Mouse (Mus musculus) testis, adult 2 months (tissue): Measurements from ENCODE around the gene Csmd2. TPM values are rescaled to one million over a fixed set of nuclear protein-coding genes. Genes with fewer than 3 reads are reported as not detected.

Experiments
- H3K27ac ChIP-seq: fragments of 200-500 bp; 2 replicates; pipeline ENCODE4 v1.5.1; 2012; ENCODE audit warnings: low read depth, low read length; ENCODE audit not compliant: control insufficient read depth, insufficient read depth
- H3K27me3 ChIP-seq: fragments of 200-500 bp; 2 replicates; pipeline ENCODE4 v1.6.1; 2012; ENCODE audit warnings: mild to moderate bottlenecking, low read length, moderate library complexity; ENCODE audit not compliant: control insufficient read depth, insufficient read depth
- H3K36me3 ChIP-seq: fragments of 200-500 bp; 2 replicates; pipeline ENCODE4 v1.6.1; 2012; ENCODE audit warnings: mild to moderate bottlenecking, low read length; ENCODE audit not compliant: control insufficient read depth, insufficient read depth
- H3K4me1 ChIP-seq: fragments of 200-500 bp; 2 replicates; pipeline ENCODE4 v1.6.1; 2012; ENCODE audit warnings: low read length; ENCODE audit not compliant: control insufficient read depth, insufficient read depth
- H3K4me3 ChIP-seq: fragments of 200-500 bp; 2 replicates; pipeline ENCODE4 v1.5.1; 2012; ENCODE audit warnings: low read depth, mild to moderate bottlenecking, low read length, moderate library complexity, mixed read lengths; ENCODE audit not compliant: control insufficient read depth
- CTCF ChIP-seq: fragments of 200-500 bp; IDR thresholded peaks from 2 replicates; pipeline ENCODE4 v1.5.1; 2012; ENCODE audit warnings: low read depth, mild to moderate bottlenecking, inconsistent platforms, low read length, moderate library complexity; ENCODE audit not compliant: control insufficient read depth, insufficient read depth, insufficient replicate concordance
- POLR2A ChIP-seq: fragments of 200-500 bp; IDR thresholded peaks from 2 replicates; pipeline ENCODE4 v1.6.1; 2012; ENCODE audit warnings: low read depth, mild to moderate bottlenecking, inconsistent platforms, low read length, moderate library complexity; ENCODE audit not compliant: control insufficient read depth
- polyA plus RNA-seq: library from polyadenylated mRNA; depleted of rRNA; stranded (reverse); fragments of >200 nt; gene quantifications from 2 replicates; pipeline ENCODE4 v1.2.3, GENCODE M21; 2012

Csmd2 gene
- polyA plus RNA-seq, 1 experiment, result 2.6 TPM

GRCm38 (mm10) chr4:128088264-128088663 lies 100.6 kb downstream of the Csmd2 start:
- no peaks in the 10 kb centered on the region for H3K36me3 ChIP-seq

GRCm38 (mm10) chr4:128091938-128092337 lies 104.3 kb downstream of the Csmd2 start:
- no peaks in the 10 kb centered on the region for H3K4me1 ChIP-seq
- no peaks in the 10 kb centered on the region for H3K36me3 ChIP-seq
- H3K27me3 ChIP-seq, result no peaks in the 10 kb centered on the region
- TF ChIP-seq CTCF (no peak), POLR2A (no peak)
- H3K27ac ChIP-seq, result no peak overlapping the region
- H3K4me3 ChIP-seq, result no peak overlapping the region

More at GRCm38 (mm10) chr4:128088264-128088663, 100.6 kb downstream of the Csmd2 start:
- Histone ChIP-seq H3K4me3 (no peak overlapping the region), H3K27me3 (no peaks in the 10 kb centered on the region), H3K4me1 (no peaks in the 10 kb centered on the region), H3K27ac (no peak overlapping the region)
- TF ChIP-seq POLR2A (no peak), CTCF (no peak)

DNA sequence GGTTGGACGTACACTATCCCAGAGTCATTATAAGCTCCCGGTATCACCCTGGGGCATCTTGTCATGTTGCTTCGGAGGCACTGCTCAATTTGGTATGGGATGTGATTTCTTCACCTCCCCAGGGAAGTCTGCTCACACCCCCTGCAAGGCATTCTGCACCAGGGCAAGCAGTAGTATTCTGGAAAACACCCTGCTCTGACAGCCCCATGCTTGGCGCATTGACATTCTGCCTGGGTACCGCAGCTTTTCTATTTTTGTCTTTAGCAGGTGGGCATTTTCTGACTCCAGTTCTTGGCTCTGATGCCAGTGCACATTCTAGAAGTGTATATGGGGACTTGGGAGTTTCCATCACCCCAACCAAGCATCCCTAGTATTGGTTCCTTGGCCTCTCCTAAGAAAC lies 111.9 kb downstream of the Csmd2 start:
- H3K27me3 ChIP-seq, result no peaks in the 10 kb centered on the region
- H3K27ac ChIP-seq, result no peak overlapping the region
- H3K4me1 ChIP-seq, result no peaks in the 10 kb centered on the region

GRCm38 (mm10) chr4:128100541-128100940 lies 112.9 kb downstream of the Csmd2 start:
- Histone ChIP-seq H3K27me3 (no peaks in the 10 kb centered on the region), H3K4me1 (no peaks in the 10 kb centered on the region), H3K4me3 (no peak overlapping the region), H3K27ac (no peak overlapping the region), H3K36me3 (no peaks in the 10 kb centered on the region)
- TF ChIP-seq CTCF (no peak), POLR2A (no peak)

More for the DNA sequence above, 111.9 kb downstream of the Csmd2 start:
- TF ChIP-seq CTCF, result no peak
- TF ChIP-seq POLR2A, result no peak
- Histone ChIP-seq H3K4me3 (no peak overlapping the region), H3K36me3 (no peaks in the 10 kb centered on the region)

DNA sequence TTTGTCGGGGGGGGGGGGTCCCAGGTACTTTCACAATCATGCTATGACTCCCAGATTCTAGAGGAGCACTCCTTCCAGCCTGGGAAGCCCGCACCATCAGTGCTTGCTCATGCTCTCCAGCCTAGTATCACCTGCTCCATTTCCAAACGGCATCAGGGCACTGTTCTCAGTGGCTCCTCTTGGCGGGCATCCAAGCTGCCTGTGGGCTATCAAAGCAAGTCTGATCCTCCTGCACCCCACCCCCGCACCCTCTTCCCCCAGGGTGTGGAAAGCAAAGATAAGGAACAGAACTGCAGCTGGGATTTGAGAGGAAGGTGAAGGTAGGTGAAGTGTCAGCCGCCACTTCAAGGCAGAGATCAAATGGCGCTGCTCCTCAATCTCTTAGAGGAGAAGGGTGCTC lies 128.7 kb downstream of the Csmd2 start:
- Histone ChIP-seq H3K27ac (no peak overlapping the region), H3K4me3 (no peak overlapping the region), H3K27me3 (no peaks in the 10 kb centered on the region), H3K36me3 (no peaks in the 10 kb centered on the region), H3K4me1 (no peaks in the 10 kb centered on the region)
- TF ChIP-seq CTCF (no peak), POLR2A (no peak)

DNA sequence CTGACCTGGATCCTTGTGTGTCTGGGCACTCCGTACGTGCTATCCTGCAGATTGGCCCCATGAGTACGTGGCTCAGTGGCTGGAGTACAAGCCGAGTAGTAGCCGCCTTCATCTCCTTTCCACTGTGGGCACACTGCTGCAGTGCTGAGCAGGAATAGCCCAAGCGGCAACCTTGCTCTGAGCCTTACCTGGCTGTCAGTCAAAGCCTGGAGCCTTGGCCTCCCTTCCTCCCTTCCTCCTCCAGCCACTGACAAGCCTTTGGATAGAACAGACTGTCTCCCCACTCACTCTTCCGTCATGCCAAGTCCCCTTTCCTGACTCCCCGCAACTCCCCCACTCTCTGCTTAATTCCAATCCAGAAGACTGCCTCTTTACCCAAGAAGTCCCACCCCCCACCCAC lies 135.6 kb downstream of the Csmd2 start:
- Histone ChIP-seq H3K4me3 (no peak overlapping the region), H3K27ac (no peak overlapping the region), H3K36me3 (no peaks in the 10 kb centered on the region), H3K4me1 (no peaks in the 10 kb centered on the region), H3K27me3 (no peaks in the 10 kb centered on the region)
- TF ChIP-seq POLR2A (no peak), CTCF (no peak)

DNA sequence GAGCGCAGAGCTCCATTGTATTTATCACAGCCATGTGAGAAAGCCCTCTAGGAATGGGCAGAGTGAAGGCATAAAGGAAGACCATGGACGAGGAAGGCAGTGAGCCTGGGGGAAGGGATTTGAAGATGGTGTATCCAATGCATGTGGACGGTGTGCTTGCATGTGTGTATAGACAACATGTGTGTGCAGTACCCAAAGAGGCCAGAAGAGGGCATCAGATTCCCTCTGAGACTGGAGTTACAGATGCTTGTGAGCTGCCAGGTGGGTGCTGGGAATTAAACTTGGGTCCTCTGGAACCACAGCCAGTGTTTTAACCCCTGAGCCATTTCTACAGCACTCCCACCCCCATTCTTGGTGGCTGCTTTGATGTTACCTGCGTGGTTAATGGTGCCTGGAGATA lies 137.1 kb downstream of the Csmd2 start:
- no peaks in the 10 kb centered on the region for H3K4me1 ChIP-seq
- no peaks in the 10 kb centered on the region for H3K36me3 ChIP-seq
- H3K27me3 ChIP-seq, result no peaks in the 10 kb centered on the region
- TF ChIP-seq CTCF, result peak; percentile 54; the same call in 1 of the 2 replicates
- no peak for TF ChIP-seq POLR2A
- no peak overlapping the region for H3K27ac ChIP-seq
- H3K4me3 ChIP-seq, result no peak overlapping the region

GRCm38 (mm10) chr4:128128546-128128945 lies 140.9 kb downstream of the Csmd2 start:
- TF ChIP-seq CTCF (no peak), POLR2A (no peak)
- Histone ChIP-seq H3K4me1 (no peaks in the 10 kb centered on the region), H3K4me3 (no peak overlapping the region), H3K27me3 (no peaks in the 10 kb centered on the region), H3K27ac (no peak overlapping the region), H3K36me3 (no peaks in the 10 kb centered on the region)
